Mouse (Mus musculus): ENCODE data around the gene Atp6v0a1.

DNA sequence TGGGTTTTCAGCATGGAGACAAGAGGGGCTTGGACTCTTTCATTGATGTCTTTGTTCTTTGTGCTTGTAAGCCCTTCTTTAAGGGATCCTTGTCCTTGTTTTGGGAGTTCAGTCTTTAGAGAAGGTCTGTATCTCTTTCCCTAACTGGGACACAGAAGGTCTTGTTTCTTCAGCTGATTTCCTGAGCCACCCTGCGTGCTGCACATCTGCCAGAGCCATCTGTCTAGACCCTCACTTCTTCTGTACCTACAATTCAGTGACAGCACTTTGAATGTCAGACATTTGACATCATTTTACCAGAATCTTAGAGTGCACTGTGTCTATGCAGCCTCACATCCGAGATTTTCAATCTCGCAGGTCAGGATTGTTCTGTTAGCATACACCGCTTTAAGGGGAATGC lies 36.6 kb downstream of the Atp6v0a1 start:
- TF ChIP-seq POLR2A (IDR thresholded peaks at IDR 0.05; ENCODE audit: insufficient read depth, low read depth, low read length) (no peak), CTCF (IDR thresholded peaks at IDR 0.05) (no peak), EP300 (IDR thresholded peaks at IDR 0.05; ENCODE audit: insufficient read depth, low read depth, low read length) (no peak)
